Mouse (Mus musculus): ENCODE measurements around the gene Polg2.
"Not testable (repeated sequence)": the region's sequence is repeated elsewhere in the genome, so short reads cannot be mapped to it uniquely, and the experiment has no call there.

Gene Polg2

GRCm38 (mm10) chr11:106789649-106790048, 10.3 kb upstream of the Polg2 start:
- peak; percentile 69 for DNase-seq (ENCODE audit: low read depth)

- peak; percentile 99 for DNase-seq (ENCODE audit: low read depth)
Observed at GRCm38 (mm10) chr11:106788775-106789459, 9.6 kb upstream of the Polg2 start, which contains the start of the genes Ddx5 and Cep95. TSS of gene Ddx5 (minus strand) at chr11:106789185. TSS of gene Cep95 (plus strand) at chr11:106789252.

- peak; percentile 97 for DNase-seq (ENCODE audit: low read depth)
Observed at GRCm38 (mm10) chr11:106788026-106788774, 8.9 kb upstream of the Polg2 start.

- DNase-seq (ENCODE audit: low read depth), result peak; percentile 90
Observed at GRCm38 (mm10) chr11:106787131-106788025, 8.0 kb upstream of the Polg2 start.

- DNase-seq (ENCODE audit: low read depth), result no peak
Observed at GRCm38 (mm10) chr11:106785043-106785442, 5.7 kb upstream of the Polg2 start.

GRCm38 (mm10) chr11:106784476-106784875, 5.1 kb upstream of the Polg2 start:
- no peak for DNase-seq (ENCODE audit: low read depth)

GRCm38 (mm10) chr11:106782841-106783764, 3.8 kb upstream of the Polg2 start:
- DNase-seq (ENCODE audit: low read depth), result no peak

- DNase-seq (ENCODE audit: low read depth), result not testable (repeated sequence)
Observed at GRCm38 (mm10) chr11:106782271-106782670, 2.9 kb upstream of the Polg2 start.

- no peak for DNase-seq (ENCODE audit: low read depth)
Observed at GRCm38 (mm10) chr11:106780590-106781220, 1.4 kb upstream of the Polg2 start.

GRCm38 (mm10) chr11:106780089-106780425, 720 bp upstream of the Polg2 start:
- DNase-seq (ENCODE audit: low read depth), result no peak

GRCm38 (mm10) chr11:106778589-106779387, 549 bp downstream of the Polg2 start:
- no peak for DNase-seq (ENCODE audit: low read depth)

- no peak for DNase-seq (ENCODE audit: low read depth)
Observed at GRCm38 (mm10) chr11:106778132-106778531, 1.2 kb downstream of the Polg2 start.

GRCm38 (mm10) chr11:106777395-106777794, 1.9 kb downstream of the Polg2 start:
- DNase-seq (ENCODE audit: low read depth), result no peak

- DNase-seq (ENCODE audit: low read depth), result peak; percentile 51
Observed at GRCm38 (mm10) chr11:106776960-106777359, 2.4 kb downstream of the Polg2 start.

- DNase-seq (ENCODE audit: low read depth), result no peak
Observed at GRCm38 (mm10) chr11:106773061-106773460, 6.3 kb downstream of the Polg2 start.

- peak; percentile 64 for DNase-seq (ENCODE audit: low read depth)
Observed at GRCm38 (mm10) chr11:106770195-106770974, 9.0 kb downstream of the Polg2 start.

- DNase-seq (ENCODE audit: low read depth), result no peak
Observed at GRCm38 (mm10) chr11:106767516-106767915, 11.8 kb downstream of the Polg2 start.

GRCm38 (mm10) chr11:106766611-106767162, 12.7 kb downstream of the Polg2 start:
- DNase-seq (ENCODE audit: low read depth), result no peak

GRCm38 (mm10) chr11:106762800-106763185, 16.5 kb downstream of the Polg2 start:
- DNase-seq (ENCODE audit: low read depth), result no peak

All from 416B (cell line).